Mouse (Mus musculus) liver, embryonic 14.5 days (tissue): ENCODE measurements at regions not wholly inside any gene's neighbourhood (a gene's known extent, or its start where the extent isn't known, plus 50 kb on each side); places are given as distances from the start of the nearest gene placed in this dataset.

Source experiments
- CTCF ChIP-seq: IDR thresholded peaks from 2 replicates; pipeline ENCODE4 v1.5.1; 2016; ENCODE audit warnings: antibody characterized with exemption, low read depth, control low read depth
- EP300 ChIP-seq: IDR thresholded peaks from 2 replicates; pipeline ENCODE4 v1.6.1; 2016; ENCODE audit warnings: antibody characterized with exemption, low read depth

DNA sequence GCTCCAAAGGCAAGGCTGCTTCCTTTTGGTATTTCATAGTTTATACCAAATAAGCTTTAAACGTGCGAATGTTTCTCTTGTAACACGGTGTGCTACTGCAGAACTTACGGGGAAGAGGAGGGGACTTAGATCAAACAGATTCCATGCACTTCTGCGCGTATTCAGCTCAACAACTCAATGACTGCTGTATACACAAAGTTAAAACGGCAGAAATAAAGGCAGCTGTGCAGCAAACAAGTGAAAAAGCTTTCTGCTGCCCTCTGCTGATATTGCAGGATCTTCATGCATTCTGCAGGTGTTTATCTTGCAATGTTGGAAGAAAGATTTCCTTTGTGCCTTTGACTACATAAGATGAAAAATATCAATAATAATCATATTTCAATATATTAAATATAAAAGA, 1128.7 kb upstream of the Celf2 start:
- TF ChIP-seq CTCF (no peak), EP300 (no peak)
